Mouse (Mus musculus): ENCODE results near the gene Arid3b. TPM values are rescaled to one million over a fixed set of nuclear protein-coding genes. Genes with fewer than 3 reads are reported as not detected.

Gene Arid3b
- 9.0 TPM in 2 replicates for polyA plus RNA-seq (2012; rRNA removed)

GRCm38 (mm10) chr9:57836581-57837170 lies at the start of gene Arid3b:
Gene Arid3b, minus strand, starts transcription at chr9:57836793.

GRCm38 (mm10) chr9:57765364-57766351 lies 70.9 kb downstream of the Arid3b start, which contains the start of gene Clk3:
Gene Clk3, minus strand, starts transcription at chr9:57765860.

Other genes starting within 250 kb of the Arid3b start
- gene Ulk3, start 247.3 kb downstream of the Arid3b start, polyA plus RNA-seq (2012; rRNA removed), result 40.2 and 46.6 TPM in 2 replicates
- gene Cplx3, start 230.5 kb downstream of the Arid3b start, polyA plus RNA-seq (2012; rRNA removed), result 0.66 and 1.1 TPM in 2 replicates
- gene Lman1l, start 216.0 kb downstream of the Arid3b start, polyA plus RNA-seq (2012; rRNA removed), result 0.07 and 0.10 TPM in 2 replicates
- 76.3 and 89.0 TPM in 2 replicates for gene Csk, start 183.2 kb downstream of the Arid3b start, polyA plus RNA-seq (2012; rRNA removed)
- not detected in 2 replicates for gene Cyp1a2, start 153.1 kb downstream of the Arid3b start, polyA plus RNA-seq (2012; rRNA removed)
- gene Cyp1a1, start 148.9 kb downstream of the Arid3b start, polyA plus RNA-seq (2012; rRNA removed), result 0.08 and 0.15 TPM in 2 replicates
- 21.0 and 21.1 TPM in 2 replicates for gene Edc3, start 128.3 kb downstream of the Arid3b start, polyA plus RNA-seq (2012; rRNA removed)
- gene Clk3, start 70.9 kb downstream of the Arid3b start, polyA plus RNA-seq (2012; rRNA removed), result 144 and 147 TPM in 2 replicates
- 102 and 112 TPM in 2 replicates for gene Ubl7, start 74.2 kb upstream of the Arid3b start, polyA plus RNA-seq (2012; rRNA removed)
- 62.7 and 63.6 TPM in 2 replicates for gene Sema7a, start 103.3 kb upstream of the Arid3b start, polyA plus RNA-seq (2012; rRNA removed)
- gene Cyp11a1, start 169.6 kb upstream of the Arid3b start, polyA plus RNA-seq (2012; rRNA removed), result 0.75 and 1.3 TPM in 2 replicates
- 7.5 and 9.7 TPM in 2 replicates for gene Stra6, start 227.0 kb upstream of the Arid3b start, polyA plus RNA-seq (2012; rRNA removed)

All from central nervous system, embryonic 18 days (tissue).